Mouse (Mus musculus) liver, postnatal 0 days (tissue): ENCODE measurements around the gene Hes3.

ENCODE experiments used
- CTCF ChIP-seq: sonication (generic); IDR thresholded peaks from 2 replicates; pipeline ENCODE4 v1.5.1; 2016; ENCODE audit warnings: antibody characterized with exemption, low read depth
- EP300 ChIP-seq: IDR thresholded peaks from 2 replicates; pipeline ENCODE4 v1.6.1; 2016; ENCODE audit warnings: antibody characterized with exemption, low read depth, mild to moderate bottlenecking

DNA sequence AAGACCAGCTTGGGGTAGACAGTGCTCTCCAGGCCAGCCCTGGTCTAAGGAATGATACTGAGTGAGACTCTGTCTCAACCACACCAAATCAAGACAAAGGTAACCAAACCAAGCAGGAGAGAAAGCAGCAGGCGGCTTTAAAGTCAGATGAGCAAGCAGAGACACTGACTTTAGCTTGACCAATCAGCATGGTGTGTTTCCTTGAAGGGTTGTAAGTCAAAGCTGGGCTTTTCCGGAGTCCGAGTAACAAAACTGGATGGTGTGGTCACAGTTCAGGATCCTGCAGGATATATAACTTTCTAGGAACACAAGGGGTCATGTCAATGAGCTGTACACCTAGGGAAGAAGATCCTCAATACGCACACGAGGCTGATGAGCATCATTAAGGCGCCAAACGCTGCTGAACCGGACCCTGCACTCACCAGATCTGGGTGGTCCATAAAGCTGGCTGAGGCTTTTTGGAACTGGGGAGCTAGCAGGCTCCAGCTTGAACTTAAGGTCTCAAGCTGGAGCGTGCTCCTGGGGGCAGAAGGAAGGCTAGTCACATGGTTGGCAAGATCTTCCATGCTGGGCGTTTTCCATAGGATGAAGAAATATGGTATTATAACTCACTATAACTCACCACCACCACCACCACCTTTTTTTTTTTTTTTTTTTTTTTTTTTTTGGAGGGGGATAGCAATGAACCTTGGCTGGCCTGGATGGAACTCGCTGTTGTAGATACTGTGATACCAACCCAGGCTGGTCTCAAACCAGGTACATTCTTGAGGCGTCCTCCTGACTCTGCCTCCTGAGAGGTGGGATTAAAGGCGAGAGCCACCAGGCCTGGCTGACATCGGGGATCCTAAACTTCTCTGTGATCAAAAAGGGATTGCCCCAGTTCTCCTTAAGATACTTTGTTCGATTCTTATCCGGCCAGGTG is 33.4 kb upstream of the Hes3 start:
- no peak for TF ChIP-seq EP300
- no peak for TF ChIP-seq CTCF
